Mouse (Mus musculus): Measurements from ENCODE around the gene Stkld1.
A peak's percentile ranks its signal among the peaks of the same experiment; 100 is the strongest.
"Not testable (repeated sequence)": the region's sequence is repeated elsewhere in the genome, so short reads cannot be mapped to it uniquely, and the experiment has no call there.

Stkld1 gene

DNA sequence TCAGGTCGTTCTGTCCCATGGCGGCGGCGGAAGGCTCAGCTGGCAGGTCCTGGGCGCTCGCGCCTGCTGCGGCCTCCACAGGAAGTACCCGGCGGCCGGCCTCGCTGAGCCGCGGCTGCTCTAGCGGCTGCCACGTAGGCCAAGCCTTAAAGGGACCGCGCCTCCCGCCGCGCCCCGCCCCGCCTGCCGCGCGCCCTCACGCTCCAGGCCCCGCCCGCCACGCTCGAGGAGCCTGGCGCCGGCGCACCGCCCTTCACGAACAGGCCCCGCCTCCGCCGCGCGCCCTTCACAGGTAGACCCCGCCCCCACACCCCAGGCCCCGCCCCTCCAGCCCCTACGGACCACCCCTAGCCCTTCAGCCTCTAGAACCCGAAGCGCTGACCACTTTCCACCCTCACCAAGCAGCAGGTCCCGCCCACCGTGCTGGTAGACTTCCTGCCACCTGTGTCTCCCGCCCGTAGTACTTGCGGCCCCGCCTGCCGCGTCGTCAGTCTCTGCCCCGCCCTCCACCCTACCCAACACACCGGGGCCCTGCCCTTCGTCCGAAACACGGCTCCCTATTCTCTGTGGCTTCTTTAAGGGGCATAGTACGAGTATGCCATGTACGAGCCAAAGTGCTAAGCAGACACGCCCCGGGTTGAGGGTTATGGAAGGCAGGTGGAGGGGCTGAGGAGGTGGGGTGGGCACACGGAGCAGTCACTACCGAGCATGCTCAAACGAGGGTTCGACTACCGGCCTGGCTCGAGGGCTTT, at the start of gene Stkld1, which contains the start of gene Surf4:
Gene Stkld1 (plus strand): TSS at position 744 of the 752 bp plus-strand sequence.
Gene Surf4 (minus strand): TSS at position 625 of the 752 bp plus-strand sequence.
- peak; percentile 96 to 98 for DNase-seq

DNA sequence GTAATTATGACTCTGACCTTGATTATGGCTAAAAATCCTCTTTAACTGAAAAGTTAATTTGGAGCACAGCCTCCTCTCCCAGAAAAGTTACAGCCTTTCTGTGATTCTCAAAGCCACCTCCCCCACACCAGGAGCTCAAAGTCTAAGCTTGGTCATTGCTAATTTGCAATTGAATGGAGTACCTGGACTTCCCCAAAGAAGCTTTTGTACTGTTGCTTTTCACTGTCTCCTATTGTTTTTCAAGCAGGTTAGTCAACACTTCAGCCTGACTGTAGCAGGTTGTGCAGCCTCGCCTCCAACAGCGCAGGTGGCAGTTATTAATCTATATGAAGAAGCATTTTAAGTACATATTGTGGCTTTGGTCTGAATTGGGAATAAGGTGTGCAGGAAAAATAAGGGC, 48.3 kb upstream of the Stkld1 start:
- DNase-seq: not testable (repeated sequence)

DNA sequence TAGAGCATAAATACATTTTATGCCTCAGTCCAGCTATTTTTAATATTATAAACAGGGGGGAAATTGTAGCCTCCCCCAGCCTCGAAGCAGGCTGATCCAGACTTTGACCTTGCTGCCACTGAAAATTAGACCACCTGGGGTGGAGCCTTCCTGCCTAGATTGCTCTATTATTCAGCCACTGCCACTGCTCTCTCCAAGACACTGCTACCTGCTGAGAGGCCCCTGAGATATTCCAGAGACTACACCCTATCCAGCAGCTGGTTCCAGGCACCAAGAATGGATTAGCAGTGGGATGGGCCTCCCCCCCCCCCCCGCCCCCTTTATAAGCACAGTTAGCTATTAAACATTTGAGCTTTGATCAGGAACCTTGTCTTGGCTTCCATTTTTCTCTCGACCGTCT, 47.7 kb upstream of the Stkld1 start:
- not testable (repeated sequence) for DNase-seq

DNA sequence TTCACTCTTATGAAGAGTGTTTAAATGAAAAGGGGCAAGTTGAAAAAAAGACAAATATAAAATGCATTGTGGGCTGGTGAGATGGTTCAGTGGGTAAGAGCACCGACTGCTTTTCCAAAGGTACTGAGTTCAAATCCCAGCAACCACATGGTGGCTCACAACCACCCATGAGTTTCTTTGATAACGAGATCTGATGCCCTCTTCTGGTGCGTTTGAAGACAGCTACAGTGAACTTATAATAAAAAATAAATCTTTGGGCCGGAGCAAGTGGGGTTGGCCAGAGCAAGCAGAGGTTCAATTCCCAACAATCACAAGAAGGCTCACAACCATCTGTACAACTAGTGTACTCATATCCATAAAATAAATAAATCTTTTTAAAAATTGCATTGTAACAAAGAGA, 37.9 kb upstream of the Stkld1 start:
- no peak for DNase-seq

DNA sequence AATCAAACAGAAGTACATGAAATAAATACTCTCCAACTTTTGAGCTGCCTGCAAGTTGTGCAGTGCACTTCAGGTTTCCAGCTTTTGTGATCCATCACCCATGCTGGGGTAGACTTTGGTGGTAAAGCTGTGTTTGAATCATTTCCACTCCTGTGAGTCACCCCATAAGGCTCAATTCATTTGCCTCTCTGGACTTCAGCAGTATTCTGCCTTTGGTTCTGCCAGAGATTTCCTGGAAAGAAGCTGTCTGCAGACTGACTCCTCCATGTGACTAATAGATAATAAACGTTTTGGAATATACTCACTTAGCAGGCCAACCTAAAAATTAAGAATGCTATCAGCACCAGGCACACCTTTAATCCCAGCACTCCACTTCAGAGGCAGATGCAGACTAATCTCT, 33.1 kb upstream of the Stkld1 start:
- DNase-seq: no peak

DNA sequence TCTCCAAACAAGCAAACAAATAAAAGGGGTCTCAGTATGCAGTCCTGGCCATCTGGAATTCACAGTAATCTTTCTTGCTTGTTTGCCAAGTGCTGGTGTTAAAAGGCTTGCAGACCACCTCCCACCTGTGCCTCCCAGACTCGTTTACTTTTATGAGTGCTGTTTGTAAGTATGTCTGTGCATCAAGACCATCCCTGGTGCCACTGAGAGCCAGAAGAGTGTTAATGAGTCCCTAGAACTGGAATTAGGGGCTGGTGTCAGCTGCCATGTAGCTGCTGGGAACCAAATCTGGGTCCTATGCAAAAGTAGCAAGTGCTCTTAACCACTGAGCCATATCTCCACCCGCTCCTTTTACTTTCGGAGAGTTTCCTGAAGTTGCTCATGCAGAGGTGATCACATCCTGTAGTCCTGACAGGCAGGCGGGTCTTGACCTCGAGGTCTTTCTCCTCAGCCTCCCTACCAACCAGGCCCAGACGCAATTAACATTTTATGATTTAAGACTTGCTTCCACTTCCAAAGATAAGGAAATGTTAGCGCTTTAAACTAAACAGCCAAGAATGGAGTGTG, 31.9 kb upstream of the Stkld1 start:
- no peak for DNase-seq

DNA sequence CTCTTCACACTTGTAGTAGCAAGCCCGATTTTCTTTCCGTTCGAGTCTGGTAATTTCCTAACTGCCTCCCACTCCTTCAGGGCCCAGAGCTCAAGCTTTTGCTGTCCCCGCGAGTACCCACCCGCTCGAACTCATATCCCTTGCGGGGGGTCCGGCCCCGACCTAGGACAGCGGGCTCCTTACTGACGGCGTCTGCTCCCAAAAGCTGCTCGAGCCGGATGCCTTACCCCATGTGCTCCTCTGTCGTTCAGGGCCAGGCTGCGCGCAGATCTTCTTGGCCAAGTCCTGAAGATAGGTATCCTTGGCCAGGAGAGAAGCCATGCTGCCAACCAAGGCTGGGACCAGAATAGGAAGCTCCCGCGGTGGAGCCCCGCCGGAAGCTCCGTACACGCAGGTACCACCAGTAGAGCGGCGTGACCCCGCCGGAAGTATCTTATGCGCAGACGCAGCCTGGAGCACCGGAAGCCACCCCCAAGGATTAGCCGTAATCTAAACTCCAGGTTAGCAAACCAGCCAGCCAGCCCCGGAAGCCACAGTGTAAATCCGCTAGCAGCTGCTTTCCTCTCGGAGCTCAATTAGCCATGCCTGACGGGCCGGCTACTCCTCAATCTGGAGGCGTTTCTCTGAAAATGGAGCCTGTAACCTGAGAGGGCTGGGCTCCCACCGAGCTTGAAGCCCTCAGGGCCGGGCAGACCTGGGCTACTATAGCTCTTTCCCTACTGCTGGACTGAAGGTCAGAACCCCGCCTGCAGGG, 31.2 kb upstream of the Stkld1 start, which contains the start of gene Surf6:
Gene Surf6 (minus strand): TSS at position 413 of the 754 bp plus-strand sequence.
- peak; percentile 94 to 97 for DNase-seq

DNA sequence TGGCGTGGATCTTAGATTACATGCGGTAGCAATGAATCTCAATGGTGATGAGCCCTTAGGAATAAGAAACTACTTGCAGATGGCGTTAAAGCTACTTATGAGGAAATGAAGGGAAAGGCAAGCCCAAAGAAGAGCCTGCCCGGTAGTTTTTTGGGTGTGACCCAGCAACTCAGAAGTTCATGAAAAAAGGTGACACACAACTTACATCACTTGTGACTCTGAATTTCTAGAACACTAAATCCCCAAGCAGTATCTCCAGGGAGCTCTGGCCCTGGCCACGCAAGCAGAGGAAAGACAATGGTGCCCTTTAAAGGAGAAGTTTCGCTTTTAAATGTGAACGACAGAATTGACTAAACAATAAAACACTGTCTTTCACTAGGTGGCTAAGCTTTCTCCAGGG, 30.5 kb upstream of the Stkld1 start:
- DNase-seq: no peak

DNA sequence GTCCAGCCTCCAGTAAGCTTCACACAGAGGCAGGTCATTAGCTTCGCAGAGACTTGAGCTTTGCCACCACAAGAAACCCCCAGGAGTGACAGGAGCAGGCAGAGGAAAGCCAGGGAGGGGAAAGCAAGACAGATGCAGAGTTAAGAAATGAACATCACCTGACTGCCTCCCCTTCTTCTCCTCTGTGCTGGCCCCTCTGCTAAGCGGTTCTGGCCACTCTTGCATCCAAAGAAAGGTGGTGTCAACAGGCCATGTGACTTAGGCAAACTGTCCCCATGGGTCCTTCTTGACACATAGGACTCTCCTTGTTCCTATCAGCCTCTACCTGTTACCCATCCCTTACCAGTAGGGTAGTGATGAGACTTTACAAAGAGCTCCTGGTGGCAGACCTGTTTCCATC, 27.9 kb upstream of the Stkld1 start:
- DNase-seq: no peak

DNA sequence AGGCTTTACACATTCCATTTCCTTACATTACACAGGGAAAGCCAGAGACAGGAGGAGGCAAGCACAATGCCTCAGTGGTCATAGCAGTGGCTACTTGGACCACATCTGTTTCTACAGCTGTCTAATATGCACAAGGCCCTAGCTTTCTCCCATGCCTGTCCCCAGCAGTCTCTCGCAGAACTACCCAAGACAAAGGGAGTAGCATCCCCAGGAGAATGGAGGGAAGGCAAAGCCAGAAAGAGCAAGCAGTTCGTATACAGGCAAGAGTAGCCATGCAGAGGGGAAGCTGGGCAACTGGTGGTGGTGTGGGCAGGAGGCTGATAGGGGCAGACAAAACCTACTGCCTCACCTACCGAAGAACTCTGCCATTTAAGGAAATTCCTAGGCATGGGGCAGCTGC, 27.4 kb upstream of the Stkld1 start:
- DNase-seq: no peak

DNA sequence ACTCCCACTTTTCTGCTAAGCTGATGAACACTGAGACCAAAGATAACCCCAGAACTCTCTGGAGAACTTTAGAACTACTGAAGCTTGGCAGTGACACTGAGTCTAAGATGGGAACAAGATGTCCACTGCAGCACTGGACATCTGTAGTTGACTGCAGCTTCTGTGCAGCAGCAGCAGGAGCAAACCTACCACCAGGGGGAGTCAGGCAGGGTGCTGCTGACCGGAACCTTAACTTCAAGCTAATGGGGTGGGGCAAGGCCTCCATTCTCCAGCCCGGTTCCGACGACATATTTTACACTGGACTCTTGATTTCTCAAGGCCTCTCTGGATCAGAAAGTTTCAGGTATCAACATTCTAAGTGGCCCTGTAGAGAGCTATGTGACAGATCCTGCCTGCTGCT, 26.7 kb upstream of the Stkld1 start:
- DNase-seq: peak; percentile 69 to 80

DNA sequence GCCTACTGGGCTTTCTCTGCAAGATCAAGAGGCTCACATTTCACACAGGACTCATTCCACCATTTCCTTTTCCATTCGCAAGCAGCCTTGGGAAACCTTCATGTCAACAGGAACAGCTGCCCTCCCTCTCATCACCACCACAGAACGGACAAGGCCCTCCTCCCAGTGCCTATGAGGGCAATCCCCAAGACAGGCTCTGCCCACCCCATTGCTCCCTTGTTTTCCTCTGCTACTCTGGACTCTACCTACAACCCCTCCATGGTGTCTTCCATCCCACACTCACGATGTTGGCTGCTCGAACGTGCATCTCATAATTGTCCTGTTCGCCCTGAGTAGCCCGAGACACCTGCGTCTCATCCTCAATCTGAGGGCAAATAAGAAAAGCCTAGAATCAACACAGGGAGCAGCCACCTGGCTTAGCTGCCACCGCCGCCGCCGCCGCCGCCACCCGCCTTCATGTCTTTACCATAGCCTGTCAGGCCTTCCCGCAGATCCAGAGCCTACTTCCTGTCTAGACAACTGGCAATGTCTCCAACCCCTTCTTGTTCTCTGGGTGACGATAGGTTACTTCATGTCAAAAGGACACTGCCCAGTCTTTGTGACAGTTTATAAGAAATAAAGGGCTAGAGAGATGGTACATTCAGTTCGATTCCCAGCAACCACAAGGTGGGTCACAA, 25.0 kb upstream of the Stkld1 start:
- DNase-seq: no peak

DNA sequence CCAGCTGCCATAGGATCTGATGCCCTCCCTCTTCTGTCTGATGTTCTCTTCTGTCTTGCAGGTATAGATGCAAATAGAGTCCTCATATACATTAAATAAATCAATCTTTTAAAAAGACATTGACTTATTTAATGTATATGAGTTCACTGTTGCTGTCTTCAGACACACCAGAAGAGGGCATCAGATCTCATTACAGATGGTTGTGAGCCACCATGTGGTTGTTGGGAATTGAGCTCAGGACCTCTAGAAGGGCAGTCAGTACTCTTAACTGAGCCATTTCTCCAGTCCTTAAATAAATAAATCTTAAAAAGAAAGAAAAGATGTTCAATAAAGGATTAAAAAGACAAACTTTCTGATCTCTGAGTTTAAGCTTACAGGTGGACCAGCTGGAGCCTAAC, 24.5 kb upstream of the Stkld1 start:
- no peak for DNase-seq

DNA sequence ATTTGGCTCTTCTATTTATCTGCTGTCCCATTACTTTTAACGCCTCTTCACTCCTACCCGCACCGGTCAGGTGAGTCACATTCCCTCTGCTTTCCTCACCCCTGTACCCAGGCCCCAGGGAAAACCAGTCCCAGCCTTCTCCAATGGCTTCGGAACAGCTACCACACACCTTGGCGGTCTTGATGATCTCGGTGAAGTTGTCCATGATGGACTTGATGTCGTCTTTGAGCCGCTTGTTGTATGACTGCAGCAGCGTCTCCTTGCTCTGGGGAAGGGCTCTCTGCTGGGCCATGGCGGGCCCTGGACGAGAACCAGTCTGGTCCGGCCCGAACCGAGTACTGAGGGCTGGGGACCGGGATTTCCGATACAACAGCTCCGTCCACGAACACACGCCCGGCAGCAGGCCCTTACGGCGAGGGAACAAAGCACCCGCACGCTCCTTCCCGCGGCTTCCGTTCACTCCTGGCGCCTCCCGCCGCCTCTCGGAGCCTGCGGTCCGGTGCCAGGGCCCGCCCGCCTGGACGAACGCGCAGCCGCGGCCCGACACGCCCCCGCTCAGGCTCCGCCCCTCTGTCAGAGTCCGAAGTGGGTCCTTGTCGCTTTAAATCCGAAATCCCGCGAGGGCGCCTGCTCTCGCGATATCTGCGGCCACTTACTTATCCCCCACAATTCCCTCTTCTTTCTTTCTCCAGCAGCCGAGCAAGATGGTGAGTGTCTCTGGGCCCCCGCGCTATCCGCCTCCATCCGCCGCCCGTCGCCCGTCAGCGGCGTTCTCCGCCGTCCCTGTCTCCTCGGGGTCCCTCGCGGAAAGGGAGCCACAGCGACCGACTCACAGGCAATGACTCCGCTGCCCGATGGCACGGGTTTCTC, 23.5 kb upstream of the Stkld1 start, which contains the start of the genes Med22 and Rpl7a:
Gene Med22 (minus strand): TSS at position 554 of the 870 bp plus-strand sequence.
Gene Rpl7a (plus strand): TSS at position 641 of the 870 bp plus-strand sequence.
- peak; percentile 100 for DNase-seq

DNA sequence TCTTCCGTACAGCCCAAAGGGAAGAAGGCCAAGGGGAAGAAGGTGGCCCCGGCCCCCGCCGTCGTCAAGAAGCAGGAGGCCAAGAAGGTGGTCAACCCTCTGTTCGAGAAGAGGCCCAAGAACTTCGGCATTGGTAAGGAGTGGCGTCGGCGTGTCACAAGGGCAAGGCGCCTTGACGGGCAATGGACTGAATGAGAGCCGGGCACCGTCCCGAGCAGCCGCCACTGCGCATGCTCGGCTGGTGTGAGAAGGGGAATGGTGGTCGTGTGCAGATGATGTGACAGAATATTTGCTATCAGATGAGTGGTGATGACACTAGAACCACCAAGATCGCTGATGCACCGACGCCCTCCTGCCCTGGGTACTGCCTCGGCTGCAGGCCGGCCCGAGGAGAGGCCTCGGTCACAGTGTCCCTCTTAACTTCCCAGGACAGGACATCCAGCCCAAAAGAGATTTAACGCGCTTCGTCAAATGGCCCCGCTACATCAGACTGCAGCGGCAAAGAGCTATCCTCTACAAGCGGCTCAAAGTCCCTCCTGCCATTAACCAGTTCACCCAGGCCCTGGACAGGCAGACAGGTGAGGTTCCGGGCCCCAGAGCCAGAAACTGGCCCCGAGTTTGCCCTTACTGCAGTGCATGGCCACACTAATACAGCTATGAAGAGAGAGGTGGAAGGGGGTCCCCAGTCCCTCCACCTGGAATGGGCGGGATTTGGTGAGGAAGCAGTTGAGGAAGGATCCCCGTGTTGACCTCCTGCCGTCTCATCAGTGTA, 22.7 kb upstream of the Stkld1 start:
- DNase-seq: peak; percentile 77 to 87

DNA sequence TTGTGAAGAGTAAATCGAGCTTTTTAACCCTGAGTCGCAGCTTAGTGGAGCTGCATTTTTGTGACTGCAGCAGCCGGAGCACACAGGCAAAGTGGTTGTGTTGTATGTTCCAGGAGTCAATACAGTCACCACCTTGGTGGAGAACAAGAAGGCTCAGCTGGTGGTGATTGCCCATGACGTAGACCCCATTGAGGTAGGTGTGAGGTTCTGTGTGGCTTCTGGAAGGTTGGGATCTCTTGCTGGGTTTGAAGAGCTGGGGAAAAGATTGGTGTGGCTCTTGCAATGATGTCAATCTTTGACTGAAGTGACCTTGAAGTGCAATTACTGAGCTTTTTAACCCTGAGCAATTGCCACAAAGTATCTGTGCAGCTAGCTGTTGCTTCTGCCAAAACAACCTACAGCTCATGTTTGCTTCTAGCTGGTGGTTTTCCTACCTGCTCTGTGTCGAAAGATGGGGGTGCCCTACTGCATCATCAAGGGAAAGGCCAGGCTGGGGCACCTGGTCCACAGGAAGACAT, 21.5 kb upstream of the Stkld1 start:
- DNase-seq: no peak

DNA sequence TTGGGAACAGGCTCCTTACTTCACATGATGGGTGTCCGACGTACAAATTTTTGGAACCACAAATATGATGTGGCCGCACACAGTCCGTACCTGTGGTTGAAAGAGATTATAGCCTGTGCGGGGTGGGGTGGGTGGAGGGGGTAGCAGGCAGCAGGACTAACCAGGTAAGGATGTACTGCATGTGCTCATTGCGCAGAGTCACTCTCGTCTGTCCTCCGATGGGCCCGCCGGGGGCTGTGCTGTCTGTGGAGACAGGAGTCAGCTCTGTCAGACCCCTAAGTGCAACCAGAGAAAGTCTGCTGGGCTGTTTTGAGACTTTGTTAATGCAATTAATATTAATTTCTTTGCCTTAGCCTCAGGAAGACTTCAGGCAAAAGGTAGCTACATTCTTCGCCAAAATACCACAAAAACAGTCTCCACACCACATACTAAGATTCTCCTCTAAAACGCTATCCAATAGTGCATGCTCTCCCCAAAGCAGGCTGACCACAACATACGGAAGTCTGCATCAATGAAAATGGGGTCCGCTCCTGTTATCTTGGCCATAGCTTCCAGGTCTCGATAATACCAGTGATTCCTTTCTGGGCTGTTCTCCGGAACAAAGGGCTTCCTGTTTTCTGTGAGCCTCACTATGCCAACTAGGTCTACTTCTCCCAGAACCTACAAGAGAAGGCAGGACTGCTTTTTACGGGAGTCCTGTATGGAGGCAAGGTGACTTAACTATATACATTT, 20.3 kb upstream of the Stkld1 start:
- DNase-seq: no peak

DNA sequence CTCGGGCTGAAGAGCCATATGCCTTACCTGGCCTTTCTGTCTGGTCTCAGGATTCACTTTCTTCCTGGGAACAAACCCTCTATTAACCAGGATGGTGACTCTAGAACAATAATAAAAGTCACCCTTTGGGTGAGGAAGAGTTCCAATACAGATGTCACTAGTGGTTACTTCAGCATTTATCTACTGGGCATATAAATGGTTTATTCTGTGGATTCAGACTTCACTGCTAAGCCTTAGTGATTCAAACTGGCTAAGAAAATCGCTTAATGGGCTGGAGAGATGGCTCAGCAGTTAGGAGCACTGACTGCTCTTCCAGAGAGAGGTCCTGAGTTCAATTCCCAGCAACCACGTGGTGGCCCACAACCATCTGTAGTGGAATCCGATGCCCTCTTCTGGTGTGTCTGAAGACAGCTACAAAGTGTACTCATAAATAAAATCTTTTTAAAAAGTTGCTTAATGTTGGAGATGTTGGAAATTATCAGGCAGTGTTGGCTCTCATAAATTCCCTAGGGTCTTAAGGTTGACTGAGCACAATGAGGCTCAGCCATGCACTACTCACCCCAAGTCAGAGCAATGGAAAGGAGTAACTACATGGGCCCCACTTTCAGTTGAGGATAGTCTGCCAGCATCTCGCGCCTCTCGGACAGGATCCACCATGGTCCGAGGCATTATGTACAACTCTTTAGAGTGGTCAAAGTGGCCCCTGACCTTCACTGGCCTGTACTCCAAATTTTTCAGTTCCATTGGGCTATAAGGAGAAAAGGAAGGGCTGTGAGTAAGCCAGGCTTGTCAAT, 19.5 kb upstream of the Stkld1 start:
- DNase-seq: no peak
